Mouse (Mus musculus): ENCODE measurements around the gene Rgn. TPM values are rescaled to one million over a fixed set of nuclear protein-coding genes. Genes with fewer than 3 reads are reported as not detected.

The Rgn gene
- polyA plus RNA-seq (2015; fragmentation: Nextera tagmentation; extraction: Ambion mirVana): 0.37 and 0.38 TPM in 2 replicates

GRCm38 (mm10) chrX:20549532-20549931 lies at the start of gene Rgn:
TSS of gene Rgn (plus strand) at chrX:20549787.
- DNase-seq (ENCODE audit: low spot score): no peak

GRCm38 (mm10) chrX:20520290-20520939 lies 29.2 kb upstream of the Rgn start:
- DNase-seq (ENCODE audit: low spot score): no peak

DNA sequence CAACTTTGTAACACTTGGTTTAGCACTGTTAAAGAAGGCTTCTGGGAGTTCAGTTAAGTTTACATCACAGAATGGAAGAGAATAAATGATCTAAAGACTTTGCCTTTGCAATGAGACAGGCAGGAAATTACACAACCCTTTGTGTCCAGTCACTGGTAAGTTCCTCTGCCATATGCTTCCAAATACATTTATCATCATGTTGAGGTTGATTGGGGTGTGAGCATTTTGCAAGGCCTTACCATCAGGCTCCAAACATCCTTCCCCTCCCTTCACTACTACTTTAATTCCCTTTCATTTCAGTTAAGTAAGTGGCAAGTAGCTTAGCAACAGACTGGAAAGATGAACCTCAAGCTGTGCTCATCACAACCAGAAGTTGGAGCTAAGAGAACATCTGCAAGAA lies 28.0 kb upstream of the Rgn start:
- DNase-seq (ENCODE audit: low spot score): no peak

GRCm38 (mm10) chrX:20532621-20533020 lies 17.0 kb upstream of the Rgn start:
- DNase-seq (ENCODE audit: low spot score): no peak

- DNase-seq (ENCODE audit: low spot score): no peak
Measured at GRCm38 (mm10) chrX:20543867-20544266, 5.7 kb upstream of the Rgn start.

DNA sequence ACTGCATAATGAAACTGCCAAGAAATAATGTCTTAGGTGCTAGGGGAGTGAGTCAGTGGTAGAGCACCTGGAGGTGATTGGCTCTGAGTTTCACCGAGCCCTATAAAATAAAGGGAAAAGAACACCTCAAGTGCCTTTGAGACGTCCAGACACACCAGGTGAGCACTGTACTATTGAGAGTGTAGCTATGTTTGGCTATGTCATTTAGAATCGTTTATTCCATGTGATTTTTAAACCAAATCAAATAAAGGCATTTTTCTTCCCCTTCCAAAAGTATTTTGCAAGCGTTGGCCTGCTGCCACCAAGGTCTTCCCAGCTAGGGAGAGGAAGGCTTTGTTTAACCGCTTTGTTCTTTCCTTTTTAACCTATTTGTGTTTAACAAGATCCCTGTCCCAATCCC lies 2.0 kb upstream of the Rgn start:
- no peak for DNase-seq (ENCODE audit: low spot score)

GRCm38 (mm10) chrX:20548011-20548879 lies 1.3 kb upstream of the Rgn start:
- DNase-seq (ENCODE audit: low spot score): no peak

DNA sequence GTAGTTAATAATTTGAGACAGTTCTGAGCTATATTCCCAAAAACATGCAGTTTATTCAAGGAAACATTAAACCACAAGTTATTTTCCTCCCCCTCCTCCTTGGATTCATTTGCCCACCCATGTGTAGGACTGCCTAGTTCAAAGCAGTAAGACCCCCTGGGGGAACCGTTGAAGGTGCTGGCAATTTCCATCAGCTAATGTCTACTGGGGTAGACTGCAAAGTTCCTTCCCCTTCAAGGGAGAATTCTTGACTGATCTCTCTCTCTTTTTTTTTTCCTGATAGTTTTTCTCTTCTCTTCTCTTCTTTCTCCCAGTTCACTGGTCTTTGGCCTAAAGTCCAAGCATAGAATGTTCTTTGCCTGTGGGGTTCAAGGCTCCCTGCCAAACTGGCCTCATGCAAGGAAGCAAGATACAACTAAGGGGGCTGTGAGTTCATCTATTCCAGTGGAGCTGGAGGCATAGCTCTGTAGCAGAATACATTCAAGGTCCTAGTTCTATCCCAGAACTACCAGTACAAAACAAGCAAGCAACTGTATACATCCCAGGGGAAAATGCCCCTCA lies 627 bp upstream of the Rgn start:
- DNase-seq (ENCODE audit: low spot score): no peak

DNA sequence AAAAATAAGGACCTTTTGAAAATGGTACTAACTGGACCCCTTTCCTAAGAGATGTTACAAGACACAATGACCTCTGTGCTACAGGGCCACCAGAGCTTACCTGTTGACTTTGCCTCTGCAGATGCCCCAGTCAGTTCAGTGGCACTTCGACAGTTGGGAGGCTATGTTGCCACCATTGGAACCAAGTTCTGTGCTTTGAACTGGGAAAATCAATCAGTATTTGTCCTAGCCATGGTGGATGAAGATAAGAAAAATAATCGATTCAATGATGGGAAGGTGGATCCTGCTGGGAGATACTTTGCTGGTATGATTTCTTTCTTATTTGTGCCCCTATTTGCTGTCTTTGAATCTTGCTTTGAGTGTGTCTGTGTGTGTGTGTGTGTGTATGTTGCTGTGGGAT lies 2.6 kb downstream of the Rgn start:
- DNase-seq (ENCODE audit: low spot score): no peak

- DNase-seq (ENCODE audit: low spot score): no peak
Measured at GRCm38 (mm10) chrX:20561846-20562245, 12.3 kb downstream of the Rgn start.

GRCm38 (mm10) chrX:20563941-20564340 lies 14.4 kb downstream of the Rgn start:
- no peak for DNase-seq (ENCODE audit: low spot score)

DNA sequence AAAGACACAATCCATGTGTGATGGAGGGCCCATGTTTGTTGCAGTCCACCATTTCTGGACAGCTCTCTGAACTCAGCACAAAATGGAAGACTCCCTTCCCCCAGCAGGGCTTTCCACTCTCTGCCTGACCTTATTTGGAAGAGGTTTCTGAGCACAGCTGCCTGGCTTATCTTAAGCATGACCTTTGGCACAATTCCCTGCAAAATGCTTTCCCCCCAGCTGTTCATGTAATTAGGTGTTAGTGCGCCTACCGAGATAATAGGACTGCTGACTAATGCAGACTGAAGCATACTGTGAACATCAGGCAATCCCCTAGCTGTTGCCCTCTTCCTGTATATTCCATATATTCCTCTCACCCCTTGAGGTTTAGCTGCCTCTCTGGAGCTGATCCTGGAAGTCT lies 21.4 kb downstream of the Rgn start:
- DNase-seq (ENCODE audit: low spot score): no peak

DNA sequence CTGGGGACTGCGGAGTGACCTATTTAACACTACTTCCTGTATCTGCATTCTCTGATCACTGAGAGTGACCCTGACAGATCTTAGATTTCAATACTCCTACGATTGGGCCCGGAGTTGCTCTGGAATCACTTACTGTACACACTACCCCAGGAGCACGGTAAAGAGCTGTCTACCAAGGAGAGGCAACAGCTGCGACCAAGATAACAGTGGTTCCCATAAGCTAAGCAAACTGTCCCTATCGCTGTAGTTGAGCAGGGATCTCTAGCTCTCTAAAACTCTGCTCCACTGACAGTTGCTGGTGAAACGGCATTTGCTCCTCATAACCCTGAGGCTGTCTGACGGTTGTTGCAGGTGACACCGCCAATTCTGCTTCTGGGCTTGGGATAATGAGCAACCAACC lies 23.1 kb downstream of the Rgn start:
- DNase-seq (ENCODE audit: low spot score): no peak

- DNase-seq (ENCODE audit: low spot score): no peak
Measured at GRCm38 (mm10) chrX:20573927-20574326, 24.3 kb downstream of the Rgn start.

DNA sequence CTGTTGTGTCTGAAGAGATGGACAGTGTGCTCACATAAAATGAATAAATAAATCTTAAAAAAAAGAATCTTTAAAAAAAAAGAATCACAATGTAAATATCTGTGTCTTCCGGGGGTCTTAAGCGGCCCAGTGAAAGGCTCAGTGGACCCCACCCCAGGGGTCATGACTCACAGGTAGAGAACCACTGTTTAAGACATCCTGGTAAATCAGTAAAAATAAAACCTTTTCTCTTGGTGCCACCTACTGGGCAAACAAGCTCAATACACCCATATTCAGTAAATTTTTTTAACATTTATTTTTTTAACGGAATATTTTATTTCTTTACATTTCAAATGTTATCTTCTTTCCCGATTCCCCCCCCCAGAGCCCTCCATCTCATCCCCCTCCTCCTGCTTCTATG lies 38.4 kb downstream of the Rgn start:
- DNase-seq (ENCODE audit: low spot score): no peak

GRCm38 (mm10) chrX:20608500-20608899 lies 58.9 kb downstream of the Rgn start:
- DNase-seq (ENCODE audit: low spot score): no peak

Other genes starting within 250 kb of the Rgn start
- gene Rp2, start 185.3 kb upstream of the Rgn start, polyA plus RNA-seq (2015; fragmentation: Nextera tagmentation; extraction: Ambion mirVana): 14.2 and 15.1 TPM in 2 replicates
- 5.5 and 6.3 TPM in 2 replicates for gene Jade3, start 124.1 kb upstream of the Rgn start, polyA plus RNA-seq (2015; fragmentation: Nextera tagmentation; extraction: Ambion mirVana)
- 43.8 and 49.8 TPM in 2 replicates for gene Rbm10, start 67.7 kb downstream of the Rgn start, polyA plus RNA-seq (2015; fragmentation: Nextera tagmentation; extraction: Ambion mirVana)
- gene Ndufb11, start 67.8 kb downstream of the Rgn start, polyA plus RNA-seq (2015; fragmentation: Nextera tagmentation; extraction: Ambion mirVana): 343 and 357 TPM in 2 replicates
- 135 and 139 TPM in 2 replicates for gene Uba1, start 108.5 kb downstream of the Rgn start, polyA plus RNA-seq (2015; fragmentation: Nextera tagmentation; extraction: Ambion mirVana)
- 36.0 and 40.2 TPM in 2 replicates for gene Cdk16, start 138.2 kb downstream of the Rgn start, polyA plus RNA-seq (2015; fragmentation: Nextera tagmentation; extraction: Ambion mirVana)
- gene Usp11, start 154.1 kb downstream of the Rgn start, polyA plus RNA-seq (2015; fragmentation: Nextera tagmentation; extraction: Ambion mirVana): 22.5 and 25.8 TPM in 2 replicates
- gene Araf, start 248.0 kb downstream of the Rgn start, polyA plus RNA-seq (2015; fragmentation: Nextera tagmentation; extraction: Ambion mirVana): 74.8 and 81.8 TPM in 2 replicates

Measured in thymus, postnatal 0 days (tissue).